Mouse (Mus musculus): ENCODE results near the gene Snip1. TPM values are rescaled to one million over a fixed set of nuclear protein-coding genes. Genes with fewer than 3 reads are reported as not detected.
A peak's percentile ranks its signal among the peaks of the same experiment; 100 is the strongest.

The Snip1 gene
- 13.7 and 14.1 TPM in 2 replicates for polyA plus RNA-seq (2012; rRNA removed)

DNA sequence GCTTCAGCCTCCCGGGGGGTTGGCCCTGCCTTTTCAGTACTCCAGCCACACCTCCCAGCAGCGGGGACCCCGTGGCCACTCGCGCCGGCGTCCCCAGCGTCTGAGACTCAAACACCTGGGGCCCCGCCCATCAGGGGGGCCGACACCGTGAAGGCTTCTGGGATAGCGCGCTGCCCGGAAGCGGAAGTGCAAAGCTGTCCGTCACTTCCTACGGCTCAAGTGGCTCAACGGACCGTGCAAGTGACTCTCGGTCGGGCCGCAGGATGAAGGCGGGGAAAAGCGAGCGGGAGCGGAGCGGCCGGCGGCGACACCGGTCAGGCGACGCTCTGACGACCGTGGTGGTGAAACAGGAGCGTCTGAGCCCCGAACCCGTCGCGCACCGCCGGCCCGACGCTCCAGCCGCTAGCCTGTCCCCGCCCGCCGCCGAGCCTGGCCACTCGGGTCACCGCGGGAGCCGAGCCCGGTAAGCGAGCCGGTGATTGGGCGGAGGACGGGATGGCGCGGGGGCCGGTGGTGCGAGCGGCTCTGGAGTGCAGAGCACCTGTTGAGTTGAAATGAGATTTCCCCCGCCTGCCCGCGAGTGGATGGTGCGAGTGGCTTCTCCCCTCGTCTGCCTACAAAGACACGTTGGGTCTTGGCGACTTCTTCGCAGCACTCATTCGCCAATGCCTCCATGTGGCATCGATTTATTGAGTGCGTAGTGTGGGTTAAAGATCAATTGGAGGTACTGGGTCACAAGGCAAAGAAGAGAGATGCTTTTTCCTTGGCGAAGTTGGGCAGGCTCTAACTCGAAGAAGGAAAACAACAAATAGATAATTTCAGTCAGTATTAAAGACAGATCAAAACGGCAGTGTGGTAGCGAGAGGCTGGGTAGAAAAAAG is at the start of gene Snip1:
TSS of gene Snip1 (plus strand) at position 183 of the 881 bp plus-strand sequence.
- peak; percentile 88 for DNase-seq (ENCODE audit: low spot score)

GRCm38 (mm10) chr4:125017431-125017830 is 49.0 kb upstream of the Snip1 start:
- DNase-seq (ENCODE audit: low spot score): no peak

DNA sequence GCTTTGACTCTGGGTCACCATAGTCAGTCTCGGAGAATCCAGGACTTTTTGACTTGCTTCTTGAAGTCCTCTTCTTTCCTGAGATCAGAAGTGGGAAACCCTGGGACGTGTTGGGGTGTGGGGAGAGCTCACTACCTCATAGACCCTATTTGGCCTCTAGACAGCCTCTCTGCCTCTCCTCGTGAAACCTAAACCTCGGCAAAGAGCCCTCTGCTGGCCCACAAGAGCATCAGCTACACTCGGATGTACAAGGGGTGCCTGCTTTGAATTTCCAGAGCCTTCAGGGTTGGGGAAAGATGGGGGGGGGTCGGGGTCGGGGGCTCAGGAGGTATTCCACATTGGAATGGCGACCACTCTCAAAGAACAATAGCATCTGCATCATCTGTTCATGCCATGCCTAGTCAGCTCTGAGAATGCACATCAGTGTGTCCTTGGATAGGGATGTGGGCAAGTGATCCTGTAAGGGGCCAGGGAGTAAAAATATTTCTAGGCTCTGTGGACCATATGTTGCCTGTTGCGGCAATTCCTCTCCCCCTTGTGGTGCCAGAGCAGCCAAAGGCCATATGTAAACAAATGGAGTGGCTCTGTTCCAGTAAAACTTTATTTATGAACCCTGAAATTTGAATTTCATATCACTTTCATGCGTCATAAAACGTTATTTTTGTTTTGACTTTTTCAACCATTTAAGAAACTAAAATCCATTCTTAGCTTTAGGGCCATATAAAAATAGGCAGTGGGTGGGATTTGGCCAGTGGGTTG is 45.5 kb upstream of the Snip1 start:
- no peak for DNase-seq (ENCODE audit: low spot score)

DNA sequence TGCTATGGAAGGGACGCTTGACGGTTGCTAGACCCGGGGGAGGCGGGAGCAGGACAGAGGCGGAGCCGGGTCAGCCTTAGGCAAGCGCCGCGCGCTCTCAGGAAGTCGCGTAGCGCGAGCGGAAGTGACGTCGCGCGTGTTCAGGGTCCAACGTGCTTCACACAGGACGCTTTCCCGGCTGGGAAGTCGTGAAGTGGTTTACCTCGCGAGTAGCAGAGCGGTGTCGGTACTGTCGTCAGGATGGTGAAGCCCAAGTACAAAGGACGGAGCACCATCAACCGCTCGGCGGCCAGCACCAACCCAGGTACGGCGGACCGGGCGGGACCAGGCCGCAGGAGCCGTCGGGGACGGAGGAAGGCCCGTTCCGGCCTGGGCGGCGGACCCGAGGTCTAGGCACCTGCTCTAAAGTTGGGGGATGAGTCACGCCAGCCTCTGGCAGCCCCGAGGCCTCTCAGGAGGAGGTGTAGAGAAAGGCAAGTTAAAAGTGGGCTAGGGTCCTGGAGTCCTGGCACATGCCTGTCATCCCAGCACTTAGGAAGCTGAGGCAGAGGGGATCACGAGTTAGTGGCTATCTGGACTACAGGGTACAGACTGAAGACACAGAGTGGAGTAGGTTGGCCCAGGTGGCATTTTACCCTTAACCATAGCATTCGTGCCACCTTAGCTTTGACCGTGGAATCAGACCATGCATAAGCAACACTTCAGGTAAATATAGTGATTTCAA is 36.4 kb upstream of the Snip1 start:
- DNase-seq (ENCODE audit: low spot score): peak; percentile 78

- no peak for DNase-seq (ENCODE audit: low spot score)
These were observed 32.1 kb upstream of the Snip1 start for GRCm38 (mm10) chr4:125034341-125034740.

DNA sequence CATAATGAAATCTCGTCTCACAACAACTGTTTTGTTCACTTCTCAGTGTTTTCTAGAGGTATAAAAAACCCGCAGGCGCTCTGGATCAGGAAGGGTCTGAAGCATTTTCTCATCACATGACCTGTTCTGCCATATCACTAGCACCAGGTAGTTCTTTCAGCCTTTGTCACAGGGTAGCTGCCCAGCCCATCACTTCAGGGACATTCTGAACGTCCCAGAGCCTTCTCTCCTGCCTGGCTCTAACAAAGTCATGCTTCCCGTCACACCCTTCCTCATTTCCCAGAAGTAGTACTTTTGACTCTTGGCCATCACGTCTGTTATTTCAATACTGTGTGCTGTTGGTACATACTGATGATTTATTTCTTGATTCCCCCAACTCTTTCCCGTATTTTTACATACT is 22.0 kb upstream of the Snip1 start:
- no peak for DNase-seq (ENCODE audit: low spot score)

DNA sequence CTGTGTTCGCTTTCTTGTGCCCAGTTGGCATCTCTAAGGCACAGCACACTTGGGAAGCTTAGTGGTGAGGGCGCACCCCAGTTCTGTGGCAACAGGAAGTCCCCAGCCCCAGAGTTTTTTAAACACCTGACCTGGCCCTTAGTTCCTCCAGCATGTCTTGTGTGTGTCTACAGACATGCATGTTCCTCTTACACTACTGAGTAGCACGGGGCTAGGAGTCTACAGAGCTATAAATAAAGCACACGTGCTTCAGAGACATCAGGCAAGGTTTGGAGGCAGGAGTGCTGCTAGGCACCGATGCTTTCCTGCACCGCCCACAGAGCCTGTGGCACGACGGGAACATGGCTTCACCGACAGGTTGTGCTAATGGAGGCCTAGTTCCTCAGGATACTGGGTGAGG is 11.1 kb upstream of the Snip1 start:
- no peak for DNase-seq (ENCODE audit: low spot score)

DNA sequence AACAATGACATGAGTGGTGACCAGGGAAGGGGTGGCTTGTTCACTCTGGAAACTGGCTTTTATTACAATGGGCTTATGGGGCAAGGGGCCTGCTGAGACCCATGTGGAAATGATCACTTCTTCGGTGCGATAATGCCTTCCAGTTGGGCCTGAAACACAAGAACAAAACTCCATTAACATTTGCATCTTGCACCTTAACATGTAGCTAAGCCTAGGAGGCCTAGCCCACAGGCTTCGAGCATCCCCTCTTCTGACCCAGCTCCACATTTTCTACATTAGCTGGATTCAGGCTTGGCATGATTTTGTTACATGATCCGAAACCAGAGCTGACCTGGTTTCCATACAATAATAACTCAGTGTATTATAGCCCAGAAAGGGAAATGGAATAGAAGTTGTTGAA is 10.0 kb upstream of the Snip1 start:
- no peak for DNase-seq (ENCODE audit: low spot score)

- no peak for DNase-seq (ENCODE audit: low spot score)
These were observed 9.2 kb upstream of the Snip1 start for GRCm38 (mm10) chr4:125057273-125057672.

DNA sequence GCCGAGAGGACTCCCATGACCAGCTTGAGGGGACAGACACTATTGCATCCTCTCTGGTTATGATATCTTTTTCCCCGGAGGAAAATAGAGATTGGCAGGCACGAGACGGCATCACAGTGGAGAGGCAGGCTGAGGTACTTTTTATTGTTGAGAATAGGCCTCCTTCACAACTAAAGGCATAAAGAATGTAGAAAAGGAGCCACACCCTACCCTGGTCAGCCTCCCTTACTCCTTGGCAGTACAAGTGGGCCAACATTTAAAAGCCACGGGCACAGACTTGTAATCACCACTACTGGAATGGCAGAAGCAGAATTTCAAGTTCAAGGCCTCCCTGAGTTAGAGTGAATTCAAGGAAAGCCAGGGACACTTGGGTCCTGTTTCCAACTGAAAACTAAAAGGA is 8.4 kb upstream of the Snip1 start:
- no peak for DNase-seq (ENCODE audit: low spot score)

DNA sequence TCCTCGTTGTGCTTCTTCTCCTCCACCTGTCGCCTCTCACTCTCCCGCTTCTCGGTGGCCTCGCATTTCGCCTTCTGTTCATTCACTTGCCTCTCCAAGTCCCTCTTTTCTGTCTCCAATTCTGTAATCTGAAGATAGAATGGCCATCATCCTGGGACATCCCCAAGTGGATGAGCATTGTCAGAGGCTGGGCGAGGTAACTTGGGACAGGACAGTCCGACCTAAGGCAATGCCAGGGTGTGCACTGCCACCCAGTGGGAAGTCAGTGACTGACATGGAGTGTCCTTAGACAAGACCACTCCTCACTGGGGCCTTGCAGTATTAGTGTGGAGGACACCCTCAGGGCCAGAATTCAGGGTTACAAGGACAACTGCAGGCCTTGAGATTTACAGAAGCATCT is 7.4 kb upstream of the Snip1 start:
- DNase-seq (ENCODE audit: low spot score): no peak

GRCm38 (mm10) chr4:125063829-125064228 is 2.6 kb upstream of the Snip1 start:
- no peak for DNase-seq (ENCODE audit: low spot score)

DNA sequence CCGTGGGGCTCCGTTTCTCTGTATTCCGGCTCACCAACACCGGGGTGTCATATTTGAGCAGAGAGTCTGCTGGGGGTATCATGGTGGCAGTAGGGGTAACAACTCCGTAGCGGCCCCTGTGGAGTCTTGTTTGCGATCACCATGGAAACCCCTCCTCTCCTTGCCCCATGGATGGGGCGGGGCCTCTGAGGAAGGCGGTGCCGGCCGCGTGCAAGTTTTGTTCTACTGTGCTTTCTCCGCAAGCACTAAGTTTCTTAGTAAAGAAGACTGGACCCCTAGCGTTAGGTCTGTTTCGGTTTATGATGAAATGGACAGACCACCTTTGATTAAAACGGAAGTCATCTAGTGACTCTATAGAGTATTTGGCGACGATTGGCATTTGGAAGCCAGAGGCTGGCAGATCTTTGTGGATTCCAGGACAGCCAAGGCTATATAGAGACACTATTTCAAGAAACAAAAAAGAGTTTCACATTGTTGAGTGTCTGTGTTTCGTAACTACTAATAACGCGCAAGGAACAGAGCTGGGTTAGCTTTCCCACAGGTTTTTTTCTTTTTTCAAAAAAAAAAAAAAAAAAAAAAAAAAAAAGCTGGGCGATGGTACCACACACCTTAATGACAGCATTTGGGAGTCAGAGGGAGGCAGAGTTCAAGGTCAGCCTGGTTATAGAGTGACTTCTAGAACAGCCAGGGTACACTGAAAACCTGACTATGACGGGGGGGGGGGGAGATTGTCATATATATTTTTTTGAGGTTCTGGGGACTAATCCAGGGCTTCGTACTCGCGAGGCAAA is 760 bp upstream of the Snip1 start, which contains the start of gene Dnali1:
TSS of gene Dnali1 (minus strand) at position 187 of the 791 bp plus-strand sequence.
- DNase-seq (ENCODE audit: low spot score): no peak

DNA sequence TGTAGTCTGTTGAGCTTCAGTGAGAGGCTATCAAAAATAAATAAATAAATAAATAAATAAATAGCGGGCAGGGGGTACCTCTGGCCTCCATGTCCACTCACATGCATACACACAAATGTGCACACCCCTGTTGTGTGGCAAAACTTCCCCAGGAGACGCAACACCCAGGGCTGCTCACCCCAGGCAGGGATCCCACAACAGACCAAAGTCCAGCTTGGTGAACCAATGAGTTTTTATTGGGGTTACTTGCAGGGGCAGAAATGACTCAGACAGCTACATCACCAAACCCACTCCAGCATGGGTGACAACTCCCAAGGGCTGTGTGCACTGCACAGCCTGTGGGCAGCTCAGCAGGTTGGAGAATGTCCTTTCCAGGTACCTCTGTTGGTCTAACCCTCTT is 11.2 kb downstream of the Snip1 start:
- no peak for DNase-seq (ENCODE audit: low spot score)

DNA sequence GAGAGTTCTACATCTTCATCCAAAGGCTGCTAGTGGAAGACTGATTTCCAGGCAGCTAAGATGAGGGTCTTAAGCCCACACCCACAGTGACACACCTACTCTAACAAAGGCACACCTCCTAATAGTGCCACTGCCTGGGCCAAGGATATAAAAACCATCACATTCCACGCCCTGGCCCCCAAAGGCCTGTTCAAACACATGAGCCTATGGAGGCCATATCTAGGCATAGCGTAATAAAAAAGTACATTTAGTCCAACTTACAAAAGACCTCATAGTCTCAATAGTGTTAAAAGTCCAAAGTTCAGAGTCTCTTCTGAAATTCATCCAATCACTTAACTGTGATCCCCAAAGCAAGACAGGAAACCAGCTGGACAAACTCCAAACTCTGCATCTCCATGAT is 12.2 kb downstream of the Snip1 start:
- no peak for DNase-seq (ENCODE audit: low spot score)

- peak; percentile 96 for DNase-seq (ENCODE audit: low spot score)
These were observed 18.2 kb downstream of the Snip1 start, which contains the start of gene Meaf6 for GRCm38 (mm10) chr4:125084403-125085345. TSS of gene Meaf6 (plus strand) at chr4:125085134.

- DNase-seq (ENCODE audit: low spot score): no peak
These were observed 18.9 kb downstream of the Snip1 start for GRCm38 (mm10) chr4:125085346-125085841.

- no peak for DNase-seq (ENCODE audit: low spot score)
These were observed 26.6 kb downstream of the Snip1 start for GRCm38 (mm10) chr4:125093031-125093430.

DNA sequence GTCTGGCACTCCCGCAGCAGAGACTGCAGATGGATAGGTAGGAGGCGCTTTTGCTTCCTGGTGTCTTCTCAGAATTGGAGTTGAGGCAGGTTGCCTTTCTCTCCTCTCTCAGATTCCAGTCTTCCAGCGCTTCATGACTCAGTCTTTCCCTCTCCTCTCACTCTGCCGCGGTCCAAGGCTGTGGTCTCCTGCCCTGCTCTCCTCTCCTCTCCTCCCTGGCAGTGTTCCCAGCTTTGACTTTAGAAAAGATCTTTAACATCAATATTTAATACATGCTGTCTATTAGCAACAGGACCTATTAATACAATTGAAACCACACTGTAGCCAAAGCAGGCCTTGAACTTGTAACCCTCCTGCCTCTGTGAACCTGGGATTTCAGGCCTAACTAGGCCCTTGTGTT is 29.6 kb downstream of the Snip1 start:
- DNase-seq (ENCODE audit: low spot score): no peak

- DNase-seq (ENCODE audit: low spot score): no peak
These were observed 30.9 kb downstream of the Snip1 start for GRCm38 (mm10) chr4:125097412-125097811.
